ENCODE assay signal across 22 mouse cellular contexts in genomic region chr5:110510357-110510756, GRCm38 (mm10). TPM values are rescaled to one million over a fixed set of nuclear protein-coding genes. Genes with fewer than 3 reads are reported as not detected.
"Had no signal": no experiment of that assay in that cellular context is flagged by ENCODE, and none has a peak within 500 bp of the region (broad histone marks: within the 10 kb centered on the region; RNA-seq: fewer than 3 reads in every experiment).

No protein-coding gene starts in this region.

- ATAC-seq: liver, postnatal 0 days; lung, postnatal 0 days had no signal

- H3K4me1 ChIP-seq: kidney, embryonic 15.5 days; limb, embryonic 12.5 days; limb, embryonic 15.5 days had no signal

- H3K27me3 ChIP-seq: kidney, embryonic 15.5 days; limb, embryonic 12.5 days; limb, embryonic 15.5 days; neural tube, embryonic 12.5 days; neural tube, embryonic 15.5 days had no signal

- DNase-seq: kidney, adult 8-10 months; kidney, postnatal 10 days; kidney, postnatal 36 days; left cerebral cortex, postnatal 4 days; liver, postnatal 0 days; lung, embryonic 14.5 days; right cerebral cortex, adult 18-20 months; right cerebral cortex, postnatal 14 days; right cerebral cortex, postnatal 4 days; thymus, adult 2 months; thymus, postnatal 14 days; thymus, postnatal 4 days had no signal

- H3K27ac ChIP-seq: kidney, embryonic 15.5 days; limb, embryonic 12.5 days; limb, embryonic 15.5 days; liver, embryonic 14.5 days; macrophage; neural tube, embryonic 12.5 days; neural tube, embryonic 15.5 days; stomach, postnatal 0 days had no signal

- H3K36me3 ChIP-seq: kidney, embryonic 15.5 days; limb, embryonic 12.5 days; limb, embryonic 15.5 days; neural tube, embryonic 12.5 days; neural tube, embryonic 15.5 days had no signal

- H3K4me3 ChIP-seq: kidney, embryonic 15.5 days; limb, embryonic 12.5 days; limb, embryonic 15.5 days; neural tube, embryonic 12.5 days; neural tube, embryonic 15.5 days had no signal

- H3K9ac ChIP-seq: kidney, embryonic 15.5 days; limb, embryonic 12.5 days; limb, embryonic 15.5 days; liver, embryonic 14.5 days; liver, postnatal 0 days; lung, embryonic 14.5 days; neural tube, embryonic 12.5 days; neural tube, embryonic 15.5 days had no signal

- H3K9me3 ChIP-seq: kidney, embryonic 15.5 days; limb, embryonic 12.5 days; limb, embryonic 15.5 days; neural tube, embryonic 12.5 days; neural tube, embryonic 15.5 days had no signal

- H3K4me2 ChIP-seq: kidney, embryonic 15.5 days; limb, embryonic 12.5 days; limb, embryonic 15.5 days; liver, embryonic 11.5 days; lung, embryonic 14.5 days; neural tube, embryonic 12.5 days; neural tube, embryonic 15.5 days had no signal

RNA-seq across cellular contexts. Expression of gene Galnt9, which starts 33.8 kb away (rescaled TPM):
- polyA plus RNA-seq: lung, embryonic 14.5 days had no signal
